Mouse (Mus musculus): Measurements from ENCODE around the gene Trat1. TPM values are rescaled to one million over a fixed set of nuclear protein-coding genes. Genes with fewer than 3 reads are reported as not detected.

Trat1 gene
- polyA plus RNA-seq, 1 experiment from 2014 or later, result not detected

DNA sequence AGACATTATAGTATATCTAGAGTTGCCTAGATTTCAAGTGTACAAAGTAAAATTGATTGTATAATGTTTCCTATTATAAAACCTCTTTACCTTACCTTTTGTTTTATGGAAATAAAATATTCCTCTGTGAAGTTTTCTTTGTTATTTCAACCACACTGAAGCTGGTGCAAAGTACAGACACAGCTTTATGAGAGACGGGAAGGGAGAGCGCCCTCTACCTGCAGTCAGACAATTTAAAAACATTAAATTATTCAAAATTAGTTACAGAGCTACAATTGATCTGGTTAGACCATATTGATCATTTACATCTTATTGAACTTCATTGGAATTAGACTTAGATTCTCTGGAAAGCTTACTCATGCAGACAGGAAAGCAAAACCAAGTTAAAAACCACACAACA lies 5.4 kb upstream of the Trat1 start:
- CTCF ChIA-PET, result no interaction called here
- ATAC-seq, result no peak
- in situ Hi-C loops (cut with MboI; ENCODE audit: low pct_unique_long_range_greater_than_20kb), result no loop called here

DNA sequence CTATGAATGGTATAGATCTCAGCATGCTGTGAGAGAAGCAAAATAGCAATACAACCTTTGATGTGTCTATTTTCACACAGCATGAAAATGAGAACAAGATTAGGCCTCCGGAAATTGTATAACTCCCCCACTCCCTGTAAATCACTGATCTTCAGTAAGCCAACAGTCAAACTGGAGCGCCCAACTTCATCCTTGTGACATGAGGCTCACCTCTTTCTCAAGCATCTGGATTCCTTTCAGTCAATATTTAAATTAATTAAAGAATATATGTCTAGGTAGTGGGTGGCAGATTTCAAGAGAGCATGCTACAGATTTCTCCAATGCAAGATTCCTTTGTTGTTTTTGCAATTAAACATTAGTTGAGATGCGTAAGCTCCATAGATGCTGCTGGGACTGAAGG lies 2.6 kb downstream of the Trat1 start:
- no peak for TF ChIP-seq CTCF (IDR thresholded peaks at IDR 0.05)
- CTCF ChIA-PET, result no interaction called here
- in situ Hi-C loops (cut with MboI; ENCODE audit: low pct_unique_long_range_greater_than_20kb), result no loop called here
- POLR2A ChIA-PET, result no interaction called here
- no peaks in the 10 kb centered on the region for H3K27me3 ChIP-seq
- ATAC-seq (no peak), DNase-seq (ENCODE audit: low read depth, low spot score) (no peak)

More for the DNA sequence above, 5.4 kb upstream of the Trat1 start:
- DNase-seq (ENCODE audit: low read depth, low spot score), result no peak
- no peaks in the 10 kb centered on the region for H3K27me3 ChIP-seq
- TF ChIP-seq CTCF (IDR thresholded peaks at IDR 0.05), result no peak
- POLR2A ChIA-PET, result no interaction called here

DNA sequence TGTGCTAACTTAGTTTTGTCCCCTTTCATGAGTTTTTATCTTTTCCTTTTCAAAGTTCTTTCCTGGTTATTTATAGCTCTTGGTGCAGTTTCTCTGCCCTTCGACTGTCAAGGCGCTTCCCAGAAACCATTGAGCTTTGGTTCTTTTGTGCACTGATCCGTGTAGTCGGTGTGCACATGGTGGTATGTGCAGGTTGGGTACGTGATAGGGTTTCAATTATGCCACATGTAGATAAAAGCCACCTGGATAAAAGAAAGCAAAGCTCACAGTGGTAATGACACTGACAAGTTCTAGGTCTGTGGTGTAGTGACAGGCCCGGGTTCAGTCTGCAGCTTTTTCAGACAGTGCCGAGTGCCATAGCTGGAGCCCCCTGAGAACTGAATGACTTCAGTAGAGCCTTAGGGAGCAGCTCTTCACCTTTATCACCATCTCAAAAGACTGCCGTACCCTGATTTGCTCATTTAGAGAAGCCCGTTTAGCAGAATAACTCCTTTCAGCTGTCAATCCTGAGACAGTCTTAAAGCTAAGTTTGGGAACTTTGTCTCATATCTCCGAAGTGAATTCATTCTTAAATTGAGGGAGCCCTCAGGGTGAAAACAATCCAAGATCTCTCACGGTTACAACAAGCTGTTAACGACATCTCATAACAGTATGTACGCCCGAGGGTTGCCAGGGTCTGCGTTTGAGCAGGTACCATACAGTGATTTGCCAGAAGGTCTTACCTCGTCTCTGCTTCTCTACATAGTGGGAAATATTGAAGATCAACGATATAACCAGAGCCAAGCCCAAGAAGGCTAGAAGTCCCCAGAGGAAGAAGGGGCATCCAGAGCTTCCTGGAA lies 11.0 kb downstream of the Trat1 start:
- POLR2A ChIA-PET, result no interaction called here
- TF ChIP-seq CTCF (IDR thresholded peaks at IDR 0.05), result no peak
- no peak for ATAC-seq
- DNase-seq (ENCODE audit: low read depth, low spot score), result no peak
- H3K27me3 ChIP-seq, result no peaks in the 10 kb centered on the region
- CTCF ChIA-PET, result no interaction called here
- in situ Hi-C loops (cut with MboI; ENCODE audit: low pct_unique_long_range_greater_than_20kb), result no loop called here

DNA sequence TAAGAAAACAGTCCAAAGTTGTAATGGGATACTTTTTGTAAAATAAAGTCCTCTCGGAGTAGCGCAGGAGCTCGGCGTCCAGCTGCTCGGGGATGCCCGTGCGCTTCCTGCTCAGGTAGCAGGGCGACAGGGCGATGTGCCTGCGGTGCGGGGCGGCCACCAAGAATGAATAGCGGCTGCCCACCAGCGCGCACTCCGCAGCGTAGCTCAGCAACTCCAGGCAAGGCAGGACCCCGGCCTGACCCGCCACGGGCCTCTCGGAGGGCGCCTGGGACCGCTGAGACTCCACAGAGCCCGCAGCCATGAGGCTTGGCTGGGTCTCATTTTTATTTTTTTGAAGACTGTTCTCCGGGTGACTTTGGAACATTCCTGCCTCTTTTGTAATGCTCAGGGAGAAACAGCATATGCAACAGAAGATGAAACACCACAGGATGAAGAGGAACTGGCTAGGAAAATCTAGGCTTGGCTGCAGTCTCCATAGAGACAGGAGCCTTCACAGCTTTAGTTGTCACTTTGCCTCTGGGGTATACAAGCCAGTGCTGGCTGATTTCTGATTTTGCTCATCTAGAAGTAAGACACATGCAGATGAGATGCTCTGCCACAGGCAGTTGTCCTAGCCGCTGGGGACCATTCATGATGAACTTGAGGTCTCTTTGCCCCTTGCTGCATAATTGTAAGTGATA lies 21.5 kb downstream of the Trat1 start:
- in situ Hi-C loops (cut with MboI; ENCODE audit: low pct_unique_long_range_greater_than_20kb), result no loop called here
- ATAC-seq (no peak), DNase-seq (ENCODE audit: low read depth, low spot score) (no peak)
- TF ChIP-seq CTCF (IDR thresholded peaks at IDR 0.05), result no peak
- peaks cover 16% of the 10 kb centered on the region for H3K27me3 ChIP-seq
- ChIA-PET CTCF (no interaction called here), POLR2A (no interaction called here)

DNA sequence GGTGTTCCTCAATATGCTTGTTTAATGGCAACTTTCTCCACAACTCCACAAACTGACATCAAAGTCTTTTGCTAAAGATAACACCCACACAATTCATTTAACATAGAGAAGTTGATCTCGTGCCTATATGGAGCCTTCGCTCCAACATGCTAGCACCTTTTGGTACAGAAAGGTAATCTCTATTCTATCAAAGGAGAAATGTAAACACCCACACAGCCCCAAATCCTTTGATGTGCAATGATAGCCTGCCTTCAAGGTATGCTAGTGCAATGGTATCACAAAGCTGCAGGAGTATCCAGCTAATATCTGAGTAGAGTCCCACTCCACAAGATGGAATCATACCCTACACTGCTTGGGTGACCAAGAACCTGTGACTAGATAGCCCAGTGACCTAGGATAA lies 26.4 kb downstream of the Trat1 start:
- peaks cover 7% of the 10 kb centered on the region for H3K27me3 ChIP-seq
- TF ChIP-seq CTCF (IDR thresholded peaks at IDR 0.05), result no peak
- in situ Hi-C loops (cut with MboI; ENCODE audit: low pct_unique_long_range_greater_than_20kb), result no loop called here
- ATAC-seq (no peak), DNase-seq (ENCODE audit: low read depth, low spot score) (no peak)
- CTCF ChIA-PET, result no interaction called here
- POLR2A ChIA-PET, result no interaction called here

DNA sequence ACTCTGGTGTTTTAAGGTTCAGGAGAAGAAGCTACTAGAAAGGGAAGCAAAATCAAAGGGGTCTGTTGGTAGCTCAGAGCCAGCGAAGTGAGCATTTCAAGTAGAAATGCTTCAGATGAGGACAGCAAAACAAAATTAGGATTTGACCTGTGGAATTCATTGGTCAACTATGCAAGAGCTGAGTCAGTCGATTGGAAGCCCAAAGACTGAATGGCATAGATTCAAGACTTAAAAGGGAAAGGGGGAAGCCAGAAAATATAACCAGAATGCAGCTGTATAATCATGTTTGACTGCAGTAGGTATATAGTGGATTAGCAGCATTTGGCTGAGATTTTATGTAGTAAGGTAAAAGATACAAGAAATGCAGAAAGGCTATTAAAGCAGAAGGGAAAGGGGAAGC lies 26.8 kb downstream of the Trat1 start:
- peaks cover 3% of the 10 kb centered on the region for H3K27me3 ChIP-seq
- no peak for ATAC-seq
- ChIA-PET CTCF (no interaction called here), POLR2A (no interaction called here)
- TF ChIP-seq CTCF (IDR thresholded peaks at IDR 0.05), result no peak
- in situ Hi-C loops (cut with MboI; ENCODE audit: low pct_unique_long_range_greater_than_20kb), result no loop called here
- DNase-seq (ENCODE audit: low read depth, low spot score), result no peak

DNA sequence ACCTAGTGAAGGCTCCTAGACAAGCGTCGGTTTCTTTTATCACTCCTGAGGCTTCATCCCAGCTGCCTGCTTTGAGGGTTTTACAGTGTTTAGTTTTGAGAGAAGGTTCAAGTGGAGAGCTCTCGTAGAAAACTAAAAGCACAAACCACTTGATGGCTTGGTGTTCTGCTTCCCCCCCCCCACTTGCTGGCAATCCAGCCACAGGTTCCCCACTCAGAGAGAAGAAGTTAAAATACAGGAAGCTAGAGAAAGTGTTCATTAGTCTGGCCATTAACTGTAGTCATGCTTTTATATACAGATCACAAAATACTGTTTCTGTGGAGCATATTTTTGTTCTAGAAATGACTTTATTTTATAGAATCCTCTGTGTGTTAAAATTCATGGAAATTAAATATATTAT lies 30.3 kb downstream of the Trat1 start:
- TF ChIP-seq CTCF (IDR thresholded peaks at IDR 0.05), result no peak
- ATAC-seq (no peak), DNase-seq (ENCODE audit: low read depth, low spot score) (no peak)
- ChIA-PET POLR2A (no interaction called here), CTCF (no interaction called here)
- H3K27me3 ChIP-seq, result no peaks in the 10 kb centered on the region
- in situ Hi-C loops (cut with MboI; ENCODE audit: low pct_unique_long_range_greater_than_20kb), result no loop called here

DNA sequence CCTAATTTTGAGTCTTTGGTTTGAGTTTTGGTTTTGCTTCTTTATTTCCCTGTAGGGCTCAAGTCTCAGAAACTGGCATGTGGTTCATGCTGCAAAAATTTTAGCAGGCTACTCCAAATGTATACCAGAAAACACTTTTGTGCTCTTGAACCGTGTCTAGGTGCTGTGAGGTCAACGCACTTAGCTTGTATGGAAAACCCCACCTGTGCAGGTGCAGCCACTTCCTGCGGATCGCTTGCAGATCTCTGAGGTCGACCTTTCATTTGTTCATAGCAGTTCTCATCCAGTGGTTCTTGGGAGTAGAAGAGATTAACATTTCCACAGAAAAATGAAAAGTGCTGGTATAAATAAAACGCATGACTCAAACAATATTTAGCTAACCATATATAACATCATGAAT lies 31.8 kb downstream of the Trat1 start:
- no peak for TF ChIP-seq CTCF (IDR thresholded peaks at IDR 0.05)
- ChIA-PET CTCF (no interaction called here), POLR2A (no interaction called here)
- in situ Hi-C loops (cut with MboI; ENCODE audit: low pct_unique_long_range_greater_than_20kb), result no loop called here
- H3K27me3 ChIP-seq, result no peaks in the 10 kb centered on the region
- ATAC-seq (no peak), DNase-seq (ENCODE audit: low read depth, low spot score) (no peak)

DNA sequence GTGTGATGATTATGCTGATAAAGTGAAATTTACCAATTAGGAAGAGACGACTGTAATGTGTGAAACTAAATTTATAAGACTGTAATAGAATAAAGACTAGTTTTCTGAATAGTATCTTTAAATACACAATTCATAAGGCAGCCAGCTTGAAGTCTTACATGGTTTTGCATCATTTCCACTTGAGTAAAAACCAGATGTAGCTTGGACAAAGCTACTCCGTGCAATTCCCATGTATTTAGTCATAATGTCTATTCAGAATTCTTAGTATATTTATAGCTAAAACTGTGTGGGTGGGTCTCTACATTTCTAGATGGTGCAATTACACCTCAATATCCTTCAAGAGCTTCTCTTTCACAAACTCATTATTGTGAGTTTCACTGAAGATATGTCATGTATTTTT lies 33.4 kb downstream of the Trat1 start:
- POLR2A ChIA-PET, result no interaction called here
- no peak for TF ChIP-seq CTCF (IDR thresholded peaks at IDR 0.05)
- in situ Hi-C loops (cut with MboI; ENCODE audit: low pct_unique_long_range_greater_than_20kb), result no loop called here
- no peak for ATAC-seq
- no peak for DNase-seq (ENCODE audit: low read depth, low spot score)
- no peaks in the 10 kb centered on the region for H3K27me3 ChIP-seq
- CTCF ChIA-PET, result no interaction called here

DNA sequence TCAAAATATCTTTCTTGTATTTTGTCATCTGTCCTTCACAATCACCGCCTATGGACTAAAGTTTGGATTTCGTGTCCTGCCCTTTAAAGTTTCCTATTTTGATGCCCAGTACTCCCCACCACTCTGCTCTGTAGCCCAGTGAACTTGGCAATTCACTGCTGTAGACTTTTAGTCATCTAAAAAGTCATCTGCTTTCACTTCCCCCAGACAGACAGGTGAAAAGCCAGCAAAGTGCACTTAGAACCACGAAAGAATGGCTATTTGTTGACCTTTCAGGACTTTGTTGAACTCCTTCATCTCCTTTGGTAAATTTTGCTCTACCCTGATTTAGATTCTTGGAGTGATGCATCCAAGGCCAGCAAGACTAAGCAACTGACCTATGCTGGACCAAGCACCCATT lies 34.9 kb downstream of the Trat1 start:
- POLR2A ChIA-PET, result no interaction called here
- no peaks in the 10 kb centered on the region for H3K27me3 ChIP-seq
- ATAC-seq (no peak), DNase-seq (ENCODE audit: low read depth, low spot score) (no peak)
- in situ Hi-C loops (cut with MboI; ENCODE audit: low pct_unique_long_range_greater_than_20kb), result no loop called here
- CTCF ChIA-PET, result no interaction called here
- no peak for TF ChIP-seq CTCF (IDR thresholded peaks at IDR 0.05)

DNA sequence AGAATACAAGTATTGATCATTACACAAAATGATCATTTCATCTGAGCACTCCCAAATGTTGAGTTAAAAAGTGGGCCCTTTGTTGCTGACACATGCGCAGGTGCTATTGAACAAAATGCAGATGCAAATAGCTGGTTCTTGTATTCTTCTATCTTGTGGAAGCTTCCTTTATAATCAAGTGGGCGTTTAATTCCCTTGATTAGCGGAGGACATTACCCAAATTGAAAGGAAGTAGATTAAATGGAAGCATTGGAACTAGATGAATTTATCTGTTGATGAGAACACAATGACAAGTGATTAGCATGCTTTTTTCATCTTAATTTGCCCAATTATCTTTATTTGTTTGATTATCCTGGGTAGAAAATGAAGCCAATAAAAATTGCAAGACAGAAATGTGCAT lies 51.6 kb downstream of the Trat1 start:
- CTCF ChIA-PET, result interaction anchor here (1.2 kb wide), 1 partner anchor 9 kb away, joined by 3 read pairs; no protein-coding TSS in a partner anchor
- no peak for ATAC-seq
- in situ Hi-C loops (cut with MboI; ENCODE audit: low pct_unique_long_range_greater_than_20kb), result no loop called here
- H3K27me3 ChIP-seq, result no peaks in the 10 kb centered on the region
- TF ChIP-seq CTCF (IDR thresholded peaks at IDR 0.05), result no peak
- POLR2A ChIA-PET, result no interaction called here
- no peak for DNase-seq (ENCODE audit: low read depth, low spot score)
